In genomic region chr5:142690343-142690742, GRCm38 (mm10) we compare ENCODE assay signal across 17 mouse cellular contexts. TPM values are rescaled to one million over a fixed set of nuclear protein-coding genes. Genes with fewer than 3 reads are reported as not detected.
"Had no signal": no experiment of that assay in that cellular context is flagged by ENCODE, and none has a peak within 500 bp of the region (broad histone marks: within the 10 kb centered on the region; RNA-seq: fewer than 3 reads in every experiment).

No protein-coding gene starts in this region.

- H3K4me1 ChIP-seq: liver, embryonic 15.5 days; lung, embryonic 15.5 days had no signal

- H3K27me3 ChIP-seq: lung, embryonic 15.5 days; midbrain, embryonic 12.5 days; midbrain, embryonic 15.5 days; neural tube, embryonic 12.5 days had no signal

- H3K4me2 ChIP-seq: liver, embryonic 15.5 days; lung, embryonic 15.5 days; midbrain, embryonic 12.5 days; midbrain, embryonic 15.5 days; neural tube, embryonic 12.5 days had no signal

- H3K36me3 ChIP-seq: liver, embryonic 15.5 days; lung, embryonic 15.5 days; midbrain, embryonic 10.5 days; midbrain, embryonic 12.5 days; midbrain, embryonic 15.5 days; neural tube, embryonic 12.5 days had no signal

- H3K9me3 ChIP-seq: liver, embryonic 15.5 days; lung, embryonic 15.5 days; midbrain, embryonic 10.5 days; midbrain, embryonic 12.5 days; midbrain, embryonic 15.5 days; neural tube, embryonic 12.5 days had no signal

- H3K27ac ChIP-seq: liver, embryonic 15.5 days; lung, embryonic 15.5 days; midbrain, embryonic 10.5 days; midbrain, embryonic 12.5 days; midbrain, embryonic 15.5 days; neural tube, embryonic 12.5 days had no signal

- ATAC-seq: liver, postnatal 0 days; lung, postnatal 0 days; midbrain, embryonic 15.5 days had no signal

- H3K9ac ChIP-seq: liver, embryonic 15.5 days; liver, postnatal 0 days; lung, embryonic 15.5 days; midbrain, embryonic 12.5 days; midbrain, embryonic 15.5 days; neural tube, embryonic 12.5 days had no signal

- DNase-seq: liver, postnatal 0 days; lung, adult 2 months; lung, postnatal 14 days; lung, postnatal 4 days; right cerebral cortex, postnatal 14 days; spleen, adult 18-20 months; thymus, adult 18-20 months; thymus, postnatal 14 days; thymus, postnatal 36 days had no signal

- H3K4me3 ChIP-seq: liver, embryonic 15.5 days; lung, embryonic 15.5 days; midbrain, embryonic 10.5 days; midbrain, embryonic 12.5 days; midbrain, embryonic 15.5 days; neural tube, embryonic 12.5 days had no signal

RNA-seq across cellular contexts. Expression of gene Slc29a4, which starts 2.0 kb away (rescaled TPM):
- total RNA-seq: megakaryocyte-erythroid progenitor cell, adult 5-6 weeks had no signal
